Mouse (Mus musculus): Measurements from ENCODE around the gene Zfp992.
"Not testable (repeated sequence)": the region's sequence is repeated elsewhere in the genome, so short reads cannot be mapped to it uniquely, and the experiment has no call there.

DNA sequence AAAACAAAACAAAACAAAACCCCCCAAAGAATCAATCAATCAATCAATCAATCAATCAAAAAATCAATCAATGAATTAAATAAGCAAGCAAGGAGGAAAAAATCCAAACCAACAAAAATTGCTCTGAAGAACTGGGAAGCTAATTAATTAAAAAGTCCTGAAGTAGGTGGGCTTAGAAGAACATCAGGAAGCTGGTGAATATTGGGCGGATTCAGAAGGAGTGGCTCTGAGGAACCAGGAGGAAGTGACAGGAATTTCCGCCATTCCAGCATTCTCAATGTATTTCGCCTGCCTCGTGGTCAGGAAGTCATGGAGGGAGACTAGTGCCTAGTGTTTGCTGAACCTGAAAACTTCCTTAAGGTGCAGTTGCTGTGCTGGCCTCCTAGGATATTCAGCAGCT is 52.9 kb downstream of the Zfp992 start, which contains the start of gene Zfp981:
- not testable (repeated sequence) for TF ChIP-seq CTCF (IDR thresholded peaks at IDR 0.05; ENCODE audit: low read depth, low read length); POLR2A (IDR thresholded peaks at IDR 0.05; ENCODE audit: borderline replicate concordance, low read depth, low read length)

All from bone marrow macrophage, adult 2 months (primary cell).